Mouse (Mus musculus) heart, embryonic 16.5 days (tissue): ENCODE results near the gene Ctns. TPM values are rescaled to one million over a fixed set of nuclear protein-coding genes. Genes with fewer than 3 reads are reported as not detected.

ENCODE experiments used
- ATAC-seq: fragments of 200-750 bp; cut with Nextera tagmentation; replicated peaks from 2 replicates; pipeline ENCODE4 v1.8.0; 2017; ENCODE audit warnings: moderate number of reproducible peaks; ENCODE audit not compliant: insufficient read depth, low FRiP score; ENCODE audit errors: extremely low read depth
- H3K27ac ChIP-seq: fragments of 300-500 bp; sonication (generic); 2 replicates; pipeline ENCODE4 v1.5.1; 2014; ENCODE audit warnings: mild to moderate bottlenecking, low read length, control low read depth, moderate library complexity
- H3K27me3 ChIP-seq: fragments of 300-500 bp; sonication (generic); 2 replicates; pipeline ENCODE4 v1.6.1; 2014; ENCODE audit warnings: low read length, mixed read lengths; ENCODE audit not compliant: control insufficient read depth, insufficient read depth
- H3K36me3 ChIP-seq: fragments of 300-500 bp; sonication (generic); 2 replicates; pipeline ENCODE4 v1.6.1; 2014; ENCODE audit not compliant: control insufficient read depth, insufficient read depth
- H3K4me1 ChIP-seq: fragments of 300-500 bp; sonication (generic); 2 replicates; pipeline ENCODE4 v1.6.1; 2014; ENCODE audit warnings: low read length, mixed read lengths; ENCODE audit not compliant: control insufficient read depth, insufficient read depth
- H3K4me2 ChIP-seq: fragments of 300-500 bp; sonication (generic); 2 replicates; pipeline ENCODE4 v1.6.1; 2014; ENCODE audit warnings: low read depth, mild to moderate bottlenecking, control low read depth, low read length
- H3K4me3 ChIP-seq: fragments of 300-500 bp; sonication (generic); 2 replicates; pipeline ENCODE4 v1.5.1; 2014; ENCODE audit warnings: mild to moderate bottlenecking, control low read depth, low read length
- H3K9ac ChIP-seq: fragments of 300-500 bp; sonication (generic); 2 replicates; pipeline ENCODE4 v1.6.1; 2014; ENCODE audit warnings: low read length, control low read depth
- H3K9me3 ChIP-seq: fragments of 300-500 bp; sonication (generic); replicated peaks from 2 replicates; pipeline ENCODE4 v1.6.1; 2016; ENCODE audit warnings: low read length; ENCODE audit not compliant: control insufficient read depth
- WGBS: fragments of 180-500 bp; shearing (Covaris S2); extraction: QIAGEN DNeasy Blood & Tissue Kit; methylation state at CpG from one replicate; pipeline ENCODE4 v1.1.7; 2014; 5-methylcytosine and 5-hydroxymethylcytosine counted together
- polyA plus RNA-seq: library from polyadenylated mRNA; unstranded; fragments of >200 nt; fragmentation: Nextera tagmentation; extraction: Ambion mirVana; gene quantifications from 2 replicates; pipeline ENCODE4 v1.2.1, GENCODE M21; 2015

Gene Ctns
- polyA plus RNA-seq: 14.5 and 15.3 TPM in 2 replicates

DNA sequence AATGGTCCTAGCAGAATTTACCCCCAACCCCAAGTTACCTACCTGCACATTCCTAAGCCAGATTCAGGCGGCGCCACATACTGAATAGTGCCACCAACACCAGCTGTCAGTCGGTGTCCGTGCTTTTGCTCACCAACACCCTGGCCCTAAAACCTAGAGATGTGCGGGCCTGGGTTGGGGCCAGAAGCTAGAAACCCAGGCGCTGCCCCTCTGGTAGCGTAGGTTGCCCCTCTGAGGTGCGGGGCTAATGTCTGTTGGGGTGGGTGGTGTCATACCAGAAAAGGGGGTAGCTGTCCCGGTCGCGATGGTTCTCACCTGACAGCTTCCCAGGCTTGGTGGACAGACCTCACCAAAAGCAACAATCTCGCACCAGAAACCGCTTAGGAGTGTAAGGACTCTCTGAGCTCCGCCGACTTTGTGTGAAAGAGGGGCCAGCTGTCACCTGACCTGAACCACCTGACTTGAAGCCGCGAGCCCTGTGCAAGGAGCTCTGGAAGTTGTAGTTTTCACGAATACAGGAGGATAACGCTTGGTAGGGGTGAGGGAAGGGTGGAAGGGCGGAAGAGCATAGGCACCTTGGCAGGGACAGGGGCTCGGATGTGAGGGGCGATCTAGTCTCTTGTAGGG, at the start of gene Ctns:
Gene Ctns, minus strand, starts transcription at position 440 of the 627 bp plus-strand sequence.
- 2% methylated on average over 22 of the region's 22 CpGs for WGBS
- ATAC-seq: peak; percentile 96
- Histone ChIP-seq H3K9me3 (no peaks in the 10 kb centered on the region), H3K27me3 (no peaks in the 10 kb centered on the region), H3K4me2 (peak within 1 kb of the TSS; percentile 77), H3K27ac (peak within 1 kb of the TSS; percentile 41; the same call in 1 of the 2 replicates), H3K4me1 (peaks cover 9% of the 10 kb centered on the region), H3K9ac (peak within 1 kb of the TSS; percentile 92), H3K4me3 (peak within 1 kb of the TSS; percentile 88), H3K36me3 (peaks cover 6% of the 10 kb centered on the region; the same call in 1 of the 2 replicates)

DNA sequence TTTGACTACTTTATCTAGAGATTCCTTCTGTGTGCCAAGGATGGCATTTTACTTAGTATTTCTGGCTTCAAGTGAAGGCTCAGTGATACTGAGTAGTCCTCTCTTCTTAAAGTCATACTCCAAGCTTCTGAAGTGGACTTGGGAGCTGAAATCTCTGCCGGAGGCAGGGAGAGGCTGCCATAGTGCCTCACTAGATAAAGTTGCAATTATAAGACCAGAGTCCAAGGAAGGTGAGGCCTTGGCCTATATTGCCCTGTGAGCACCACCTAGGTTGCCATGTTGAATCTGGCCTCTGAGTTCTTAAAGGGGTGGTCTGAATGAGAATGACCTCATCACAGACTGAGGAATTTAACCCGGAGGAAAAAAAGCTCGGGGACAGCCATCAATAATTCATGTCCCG, 43.9 kb upstream of the Ctns start:
- H3K27me3 ChIP-seq: no peaks in the 10 kb centered on the region
- H3K27ac ChIP-seq: no peak overlapping the region
- WGBS: 82% methylated on average over 4 of the region's 4 CpGs
- no peaks in the 10 kb centered on the region for H3K36me3 ChIP-seq
- no peak overlapping the region for H3K4me2 ChIP-seq
- H3K4me3 ChIP-seq: no peak overlapping the region
- H3K9ac ChIP-seq: no peak overlapping the region
- no peaks in the 10 kb centered on the region for H3K9me3 ChIP-seq
- ATAC-seq: no peak
- H3K4me1 ChIP-seq: no peaks in the 10 kb centered on the region

DNA sequence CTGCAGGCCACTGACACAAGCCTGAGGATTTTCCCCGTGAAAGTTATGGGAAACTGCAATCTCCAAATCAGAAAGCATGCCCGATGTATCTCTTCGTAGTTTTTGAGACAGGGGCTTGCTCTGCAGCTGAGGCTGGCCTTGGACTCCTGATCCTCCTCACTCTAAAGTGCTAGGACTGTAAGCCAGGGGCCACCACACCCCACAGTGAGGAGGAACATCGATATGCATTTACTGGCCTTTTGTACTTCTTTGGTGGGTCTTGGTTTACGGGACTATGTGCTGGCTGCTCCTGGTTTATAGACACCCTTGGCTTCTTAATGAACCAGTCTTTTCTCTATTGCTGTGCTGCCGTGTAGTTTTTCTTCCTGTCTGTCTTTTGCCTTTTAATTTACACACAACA, 43.4 kb upstream of the Ctns start:
- H3K27me3 ChIP-seq: no peaks in the 10 kb centered on the region
- no peak for ATAC-seq
- WGBS: 72% methylated on average over 6 of the region's 6 CpGs
- no peak overlapping the region for H3K9ac ChIP-seq
- H3K4me2 ChIP-seq: no peak overlapping the region
- no peaks in the 10 kb centered on the region for H3K4me1 ChIP-seq
- no peaks in the 10 kb centered on the region for H3K36me3 ChIP-seq
- H3K9me3 ChIP-seq: no peaks in the 10 kb centered on the region
- no peak overlapping the region for H3K4me3 ChIP-seq
- no peak overlapping the region for H3K27ac ChIP-seq

DNA sequence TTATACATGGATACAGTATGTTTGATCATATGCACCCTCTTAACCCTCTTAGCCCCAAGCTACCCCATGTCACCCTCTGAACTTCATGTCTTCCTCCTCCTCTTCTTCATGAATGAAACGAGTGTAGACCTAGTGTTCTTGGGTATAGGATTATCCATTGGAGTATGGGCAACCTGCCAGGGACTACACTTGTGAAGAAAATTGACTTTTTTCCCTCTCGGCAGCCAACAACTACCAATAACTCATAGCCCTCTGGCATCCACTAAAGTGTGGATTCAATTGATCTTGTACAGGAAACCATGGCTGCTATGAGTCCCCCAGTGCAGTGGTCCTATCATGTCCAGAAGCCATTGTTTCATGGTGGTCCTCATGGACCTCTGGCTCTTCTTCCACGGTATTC, 37.9 kb upstream of the Ctns start:
- ATAC-seq: no peak
- Histone ChIP-seq H3K4me1 (0 out of 2 replicates have a peak, but pooled peaks cover 3% of the 10 kb centered on the region), H3K4me2 (no peak overlapping the region), H3K9ac (no peak overlapping the region), H3K36me3 (no peaks in the 10 kb centered on the region), H3K27me3 (no peaks in the 10 kb centered on the region), H3K9me3 (no peaks in the 10 kb centered on the region), H3K27ac (peak overlapping the region; percentile 58; the same call in 1 of the 2 replicates), H3K4me3 (no peak overlapping the region)
- WGBS: 50% methylated on average over 3 of the region's 3 CpGs

DNA sequence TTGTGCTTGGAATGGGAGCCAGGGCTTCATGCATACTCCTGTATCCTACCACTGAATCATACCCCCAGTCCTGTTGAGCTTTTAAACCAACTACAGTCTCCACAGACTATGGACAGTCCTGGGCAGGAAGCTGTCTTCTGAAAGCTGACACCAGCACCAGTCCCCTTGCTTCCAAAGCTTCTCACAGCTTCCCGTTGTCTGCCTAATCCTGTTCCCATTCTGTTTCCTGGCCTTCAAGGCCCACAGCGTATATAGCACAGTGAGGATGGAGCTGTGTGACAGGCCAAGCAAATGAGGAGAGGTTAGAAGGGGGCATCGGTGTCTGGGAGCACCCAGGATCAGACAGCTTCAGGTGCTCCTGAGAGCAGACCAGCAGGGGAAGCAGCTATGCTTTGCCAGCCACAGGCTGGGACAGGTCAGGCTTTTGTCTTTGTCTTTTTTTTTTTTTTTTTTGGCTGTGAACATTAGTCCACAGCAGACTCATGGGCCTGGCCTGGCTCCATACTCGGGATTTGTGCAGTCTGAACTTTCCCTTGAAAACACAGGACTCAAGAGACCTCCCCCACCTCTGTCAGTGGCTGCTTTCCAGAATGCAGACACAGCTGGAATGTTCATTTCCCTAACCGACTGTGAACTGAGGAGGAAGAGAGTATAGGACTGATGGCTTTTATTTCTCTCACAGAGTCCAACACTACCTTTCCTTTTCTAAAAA, 37.3 kb upstream of the Ctns start:
- no peaks in the 10 kb centered on the region for H3K27me3 ChIP-seq
- H3K4me2 ChIP-seq: no peak overlapping the region
- WGBS: 25% methylated on average over 5 of the region's 5 CpGs
- no peak overlapping the region for H3K9ac ChIP-seq
- H3K4me3 ChIP-seq: no peak overlapping the region
- H3K27ac ChIP-seq: peak overlapping the region; percentile 87
- ATAC-seq: peak; percentile 76
- H3K4me1 ChIP-seq: 0 out of 2 replicates have a peak, but pooled peaks cover 3% of the 10 kb centered on the region
- H3K36me3 ChIP-seq: no peaks in the 10 kb centered on the region
- no peaks in the 10 kb centered on the region for H3K9me3 ChIP-seq

DNA sequence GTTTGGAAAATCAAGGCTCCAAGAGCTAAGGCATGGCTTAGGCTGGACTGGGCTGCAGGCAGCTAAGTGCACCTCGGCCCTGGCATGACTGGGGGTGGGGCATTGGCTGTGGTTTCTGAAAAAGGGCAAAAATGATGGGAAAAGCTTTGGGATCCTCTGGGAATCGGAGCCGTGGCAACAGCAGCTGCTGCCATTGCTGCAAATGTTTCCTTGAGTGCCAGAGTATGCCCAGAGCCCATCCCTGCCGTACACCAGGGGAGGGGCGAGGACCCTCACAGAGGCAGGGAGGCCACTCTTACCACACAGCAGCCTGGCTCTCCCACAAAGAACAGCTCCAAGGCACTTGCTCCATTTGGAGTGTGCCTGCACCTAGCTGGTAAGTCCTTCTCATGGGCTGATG, 35.1 kb upstream of the Ctns start, which contains the start of gene Trpv1:
Gene Trpv1, plus strand, starts transcription at position 301 of the 400 bp plus-strand sequence.
- Histone ChIP-seq H3K9me3 (no peaks in the 10 kb centered on the region), H3K9ac (no peak within 1 kb of the TSS), H3K4me3 (no peak within 1 kb of the TSS), H3K4me2 (no peak within 1 kb of the TSS), H3K36me3 (no peaks in the 10 kb centered on the region), H3K4me1 (0 out of 2 replicates have a peak, but pooled peaks cover 3% of the 10 kb centered on the region), H3K27ac (no peak within 1 kb of the TSS), H3K27me3 (no peaks in the 10 kb centered on the region)
- WGBS: 76% methylated on average over 5 of the region's 5 CpGs
- ATAC-seq: no peak

DNA sequence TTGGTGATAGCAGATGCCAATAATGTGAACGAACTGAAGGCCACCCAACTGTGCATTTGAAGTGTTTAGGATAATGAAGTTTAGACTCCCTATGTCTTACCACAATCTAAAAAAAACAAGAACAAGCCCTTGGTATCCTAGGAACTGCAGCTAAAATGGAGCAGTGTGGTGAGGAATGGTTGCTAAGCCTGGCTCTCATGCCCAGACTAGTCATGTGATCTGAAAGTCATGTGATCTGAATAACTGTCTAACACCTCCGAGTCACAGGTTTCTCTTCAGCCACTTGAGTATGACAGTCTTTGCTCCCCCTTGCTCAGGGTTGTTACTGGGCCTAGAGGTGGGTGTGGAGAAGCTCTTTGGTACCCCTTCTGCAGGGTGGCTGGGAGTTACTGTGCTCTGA, 33.7 kb upstream of the Ctns start:
- no peak for ATAC-seq
- H3K27me3 ChIP-seq: no peaks in the 10 kb centered on the region
- no peak overlapping the region for H3K4me2 ChIP-seq
- no peak overlapping the region for H3K27ac ChIP-seq
- no peak overlapping the region for H3K9ac ChIP-seq
- H3K4me1 ChIP-seq: 0 out of 2 replicates have a peak, but pooled peaks cover 3% of the 10 kb centered on the region
- H3K4me3 ChIP-seq: no peak overlapping the region
- no peaks in the 10 kb centered on the region for H3K36me3 ChIP-seq
- 50% methylated on average over 2 of the region's 2 CpGs for WGBS
- H3K9me3 ChIP-seq: no peaks in the 10 kb centered on the region

DNA sequence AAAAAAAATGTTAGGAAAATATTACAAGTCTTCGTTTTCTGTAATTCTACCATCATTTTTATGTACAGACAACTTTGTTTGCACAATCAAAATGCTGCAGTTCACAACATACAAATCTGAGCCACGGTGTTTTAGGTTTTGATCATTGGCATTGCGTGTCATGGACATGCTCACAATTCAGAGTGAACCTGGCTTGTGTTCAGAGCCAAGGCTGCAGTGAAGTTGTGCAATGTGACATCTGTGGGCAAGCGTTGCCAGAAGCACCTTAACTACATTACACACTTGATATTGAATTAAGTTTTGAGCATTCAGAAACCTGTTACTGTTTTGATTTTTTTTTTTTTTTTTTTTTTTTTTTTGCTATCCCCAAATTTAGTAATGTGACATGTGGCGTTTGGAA, 31.2 kb upstream of the Ctns start:
- H3K9me3 ChIP-seq: no peaks in the 10 kb centered on the region
- no peaks in the 10 kb centered on the region for H3K36me3 ChIP-seq
- H3K27ac ChIP-seq: no peak overlapping the region
- H3K4me2 ChIP-seq: no peak overlapping the region
- no peak for ATAC-seq
- no peak overlapping the region for H3K4me3 ChIP-seq
- no peaks in the 10 kb centered on the region for H3K4me1 ChIP-seq
- no peaks in the 10 kb centered on the region for H3K27me3 ChIP-seq
- H3K9ac ChIP-seq: no peak overlapping the region
- WGBS: 75% methylated on average over 5 of the region's 5 CpGs

DNA sequence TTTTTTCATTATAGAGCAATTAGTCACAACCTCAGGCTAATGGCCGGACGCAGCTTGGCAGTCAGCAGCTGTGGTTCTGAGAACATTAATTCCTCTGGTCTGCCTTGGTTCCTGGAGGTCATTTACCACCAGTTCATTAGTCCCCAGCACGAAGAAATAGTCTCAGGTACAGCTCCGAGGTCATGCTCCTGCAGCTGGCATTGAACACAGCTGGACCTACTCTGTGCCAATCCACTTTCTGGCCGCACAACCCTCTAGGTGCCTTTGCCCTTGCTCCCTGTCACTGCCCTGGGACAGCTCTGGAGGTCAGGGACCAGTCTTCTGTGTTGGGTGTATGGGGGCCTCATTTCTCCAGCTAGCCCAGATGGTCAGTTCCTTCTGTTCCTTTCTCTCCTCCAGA, 30.0 kb upstream of the Ctns start:
- H3K4me1 ChIP-seq: no peaks in the 10 kb centered on the region
- 61% methylated on average over 5 of the region's 5 CpGs for WGBS
- H3K4me3 ChIP-seq: no peak overlapping the region
- H3K9ac ChIP-seq: no peak overlapping the region
- no peaks in the 10 kb centered on the region for H3K36me3 ChIP-seq
- H3K9me3 ChIP-seq: no peaks in the 10 kb centered on the region
- H3K27ac ChIP-seq: no peak overlapping the region
- H3K27me3 ChIP-seq: no peaks in the 10 kb centered on the region
- H3K4me2 ChIP-seq: no peak overlapping the region
- no peak for ATAC-seq
